Mouse (Mus musculus) adrenal gland, adult (tissue): ENCODE results near the gene Plbd1.
A peak's percentile ranks its signal among the peaks of the same experiment; 100 is the strongest.

Experiments
- DNase-seq, 2 experiments: peaks; one replicate each; pipeline ENCODE4 v3.0.0; 2022 to 2023; ENCODE audit warnings: low spot score in 1 of 2; ENCODE audit not compliant: inconsistent age in 2 of 2

Plbd1 gene

GRCm38 (mm10) chr6:136661706-136662016 is at the start of gene Plbd1:
Plbd1 (minus strand) TSS chr6:136661928.
- peak; percentile 85 to 96 for DNase-seq

DNA sequence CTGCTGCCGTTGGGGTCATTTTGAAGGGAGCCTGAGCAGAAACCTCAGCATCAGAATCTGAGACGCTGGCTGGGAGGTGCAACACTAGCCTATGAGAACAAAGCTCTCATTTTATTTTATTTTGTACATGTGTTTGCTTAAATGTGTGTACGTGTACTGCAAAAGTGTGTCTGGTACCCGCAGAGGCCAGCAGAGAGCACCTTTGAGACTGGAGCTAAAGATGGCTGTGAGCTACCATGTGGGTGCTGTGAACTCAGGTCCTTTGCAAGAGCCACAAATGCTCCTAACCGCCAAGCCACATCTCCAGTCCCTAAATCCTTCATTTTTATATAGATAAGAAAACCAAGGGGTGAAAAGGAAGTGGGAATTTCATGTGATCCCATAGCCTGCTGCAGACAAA is 48.7 kb upstream of the Plbd1 start:
- no peak for DNase-seq

- DNase-seq = no peak
These were observed 46.9 kb upstream of the Plbd1 start for GRCm38 (mm10) chr6:136708597-136708996.

DNA sequence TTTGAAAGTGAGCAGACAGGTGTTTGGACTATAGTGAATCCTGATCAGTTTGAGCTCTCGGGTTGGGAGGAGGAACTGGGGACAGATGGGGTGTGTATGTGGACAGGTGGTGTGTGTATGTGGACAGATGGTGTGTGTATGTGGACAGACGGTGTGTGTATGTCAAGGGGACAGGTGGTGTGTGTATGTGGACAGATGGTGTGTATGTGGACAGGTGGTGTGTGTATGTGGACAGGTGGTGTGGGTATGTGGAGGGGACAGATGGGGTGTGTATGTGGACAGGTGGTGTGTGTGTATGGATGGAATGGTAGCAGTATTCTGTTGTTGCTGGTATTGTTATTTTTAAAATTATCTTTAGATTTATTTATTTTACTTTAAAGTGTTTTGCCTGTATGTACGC is 40.1 kb upstream of the Plbd1 start:
- no peak for DNase-seq

DNA sequence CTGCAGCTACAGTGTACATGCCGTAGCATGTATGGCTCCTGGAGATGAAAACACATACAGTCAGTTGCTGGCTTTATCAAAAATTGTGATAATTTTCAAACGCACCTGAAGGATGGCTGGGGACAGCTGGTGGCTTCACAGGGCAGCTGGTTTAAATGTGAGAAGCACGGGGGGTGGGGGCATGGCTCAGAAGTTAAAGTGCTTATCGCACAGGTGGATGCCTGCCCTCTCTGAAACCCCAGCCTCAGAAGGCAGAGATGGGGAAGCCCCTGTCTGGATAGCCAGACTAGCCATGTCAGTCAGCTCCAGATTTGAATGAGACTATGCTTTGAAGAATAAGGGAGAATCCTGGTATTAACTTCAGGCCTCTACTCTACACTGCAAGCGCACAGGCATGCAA is 39.5 kb upstream of the Plbd1 start:
- DNase-seq = no peak

DNA sequence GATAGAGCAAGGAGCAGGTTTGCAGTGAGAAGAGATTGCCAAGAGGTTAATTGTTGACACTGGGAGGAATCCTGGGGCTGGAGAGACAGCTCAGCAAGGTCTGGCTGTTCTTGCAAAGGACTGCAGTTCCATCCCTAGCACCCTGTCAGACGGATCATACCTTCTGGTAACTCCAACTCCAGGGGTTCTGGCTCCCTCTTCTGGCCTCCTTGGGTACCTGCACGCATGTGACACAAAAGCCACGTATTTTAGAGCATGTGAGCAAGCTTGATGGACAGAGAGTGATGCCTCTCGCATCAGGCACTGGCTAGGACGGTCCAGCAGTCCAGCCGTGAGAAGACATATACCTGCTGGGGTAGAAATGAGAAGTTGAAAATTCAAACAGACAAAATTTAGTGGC is 29.6 kb upstream of the Plbd1 start:
- no peak for DNase-seq

- DNase-seq = no peak
These were observed 28.8 kb upstream of the Plbd1 start for GRCm38 (mm10) chr6:136690527-136690926.

DNA sequence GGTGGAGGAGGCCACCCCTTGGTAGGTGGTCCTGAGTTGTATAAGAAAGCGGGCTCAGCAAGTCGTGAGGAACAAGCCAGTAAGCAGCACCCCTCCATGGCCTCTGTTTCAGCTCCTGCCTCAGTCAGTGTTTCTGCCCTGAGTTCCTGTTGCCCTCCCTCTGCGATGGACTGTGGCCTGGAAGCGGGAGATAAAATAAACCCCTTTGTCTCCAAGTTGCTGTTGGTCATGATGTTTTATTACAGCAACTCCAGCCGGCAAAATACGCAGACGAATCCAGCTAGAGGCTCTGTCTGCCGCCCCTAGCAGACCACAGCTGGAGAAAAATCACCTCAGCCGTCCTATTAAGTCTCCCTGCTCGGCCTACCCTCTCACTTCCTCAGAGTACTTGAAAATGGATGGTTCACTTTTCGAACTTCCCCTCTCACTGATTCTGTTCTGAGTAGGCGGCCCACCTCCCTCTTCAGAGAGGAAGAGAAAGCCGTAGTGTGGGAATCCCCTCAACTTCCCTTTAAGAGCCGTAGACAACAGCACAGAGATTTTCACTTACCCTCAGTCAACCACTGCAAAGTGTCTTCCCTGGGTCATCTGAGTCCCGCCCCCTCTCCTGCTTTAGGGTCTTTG is 28.2 kb upstream of the Plbd1 start:
- peak; percentile 8 to 29 for DNase-seq

DNA sequence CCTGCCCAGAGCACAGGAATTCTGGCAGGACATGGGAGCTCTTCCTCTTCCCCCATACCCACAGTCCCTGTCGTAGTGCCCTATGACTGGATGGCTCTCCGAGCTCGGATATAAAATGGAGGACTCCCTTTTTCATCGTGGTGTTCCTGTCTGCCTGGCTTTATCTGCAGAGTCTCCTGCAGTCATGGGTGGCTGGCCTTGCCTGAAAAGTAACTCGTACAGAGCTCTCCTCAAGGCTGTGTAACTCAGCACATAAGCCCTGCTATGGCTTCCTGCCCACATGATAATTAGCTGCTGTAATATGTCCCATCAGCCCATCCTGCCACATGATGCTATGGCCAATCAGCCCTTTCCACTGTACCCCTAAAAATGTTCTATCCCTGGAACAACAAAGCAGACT is 23.7 kb upstream of the Plbd1 start:
- DNase-seq = peak in 1 of 2 experiments; percentile 25

DNA sequence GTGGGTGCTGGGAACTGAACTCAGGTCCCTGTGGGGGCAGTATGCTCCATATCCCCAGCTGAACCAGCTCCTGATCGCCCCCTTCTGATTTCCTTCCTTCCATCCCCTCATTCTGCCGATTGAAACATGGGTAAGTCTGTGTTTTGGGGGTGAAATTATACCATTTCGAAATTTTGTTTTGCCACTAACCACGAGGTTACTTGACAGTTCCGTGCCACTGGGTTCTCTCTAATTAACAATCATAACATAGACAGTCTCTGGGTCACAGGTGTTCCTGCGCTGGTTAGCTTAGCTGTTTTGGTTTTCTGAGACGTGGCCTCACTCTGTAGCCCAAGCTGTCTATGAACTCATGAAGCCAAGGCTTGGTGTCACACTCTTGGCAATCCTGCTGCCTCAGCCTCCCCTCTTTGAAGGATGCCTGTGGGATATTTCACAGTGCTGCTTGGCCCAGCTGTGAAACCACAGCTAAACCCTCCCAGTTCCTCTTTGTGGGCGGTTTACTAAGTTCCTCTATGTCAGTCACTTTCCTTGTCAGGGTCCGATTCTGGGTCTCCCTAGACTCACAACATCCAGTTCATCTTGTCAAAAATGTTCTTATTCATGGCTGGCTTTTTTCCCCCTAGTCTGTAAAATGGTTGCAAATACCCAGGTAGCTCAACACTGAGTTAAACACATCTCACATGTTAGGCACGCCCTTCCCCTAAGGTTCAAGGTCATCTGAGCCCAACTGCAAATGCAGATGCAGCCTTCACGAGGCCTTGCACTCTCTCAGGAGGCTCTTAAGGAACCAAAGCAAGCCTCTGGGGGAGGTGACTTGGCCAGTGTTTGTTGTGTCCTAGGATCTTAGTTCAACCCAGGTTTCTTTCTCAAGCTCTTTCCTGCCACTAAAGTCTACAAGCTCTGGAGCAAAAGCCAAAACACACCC is 21.9 kb upstream of the Plbd1 start:
- peak in 1 of 2 experiments; percentile 63 for DNase-seq

- no peak for DNase-seq
These were observed 17.7 kb upstream of the Plbd1 start for GRCm38 (mm10) chr6:136679381-136679780.

DNA sequence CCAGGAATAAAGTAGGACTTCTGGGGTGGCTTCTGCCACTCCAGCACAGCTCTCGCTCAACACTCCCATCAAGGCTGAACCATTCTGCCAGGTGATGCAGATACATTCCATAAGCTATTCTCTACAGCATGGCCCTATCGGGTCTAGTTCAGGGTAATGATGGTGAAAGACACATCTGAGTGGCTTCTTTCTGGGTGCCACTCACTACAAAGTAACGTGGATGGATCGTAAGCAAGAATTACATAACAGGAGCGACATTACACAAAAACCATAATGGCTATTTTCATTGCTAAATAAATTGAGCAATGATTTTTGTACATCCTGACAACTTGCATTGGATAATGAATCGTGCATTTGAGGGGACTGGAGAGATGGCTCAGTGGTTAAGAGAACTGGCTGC is 13.2 kb upstream of the Plbd1 start:
- DNase-seq = no peak

DNA sequence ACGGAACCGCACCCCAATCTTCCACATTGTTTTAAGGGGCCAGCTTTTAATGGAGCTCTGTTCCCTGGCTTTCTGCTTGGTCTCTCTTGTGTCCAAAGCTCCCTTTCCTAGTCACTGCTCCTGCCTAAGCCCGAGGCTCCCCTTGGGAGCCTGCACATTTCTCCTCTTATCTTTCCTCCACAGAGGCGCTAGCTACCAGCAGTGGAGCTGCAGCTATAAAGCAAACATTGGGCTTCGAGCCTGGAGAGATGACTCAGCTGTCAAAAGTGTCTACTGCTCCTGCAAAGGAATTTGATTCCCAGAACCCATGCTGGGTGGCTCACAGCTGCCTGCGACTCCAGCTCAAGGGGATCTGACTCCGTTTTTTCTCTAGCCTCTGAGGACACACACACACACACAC is 10.7 kb upstream of the Plbd1 start:
- DNase-seq = peak; percentile 65 to 80

DNA sequence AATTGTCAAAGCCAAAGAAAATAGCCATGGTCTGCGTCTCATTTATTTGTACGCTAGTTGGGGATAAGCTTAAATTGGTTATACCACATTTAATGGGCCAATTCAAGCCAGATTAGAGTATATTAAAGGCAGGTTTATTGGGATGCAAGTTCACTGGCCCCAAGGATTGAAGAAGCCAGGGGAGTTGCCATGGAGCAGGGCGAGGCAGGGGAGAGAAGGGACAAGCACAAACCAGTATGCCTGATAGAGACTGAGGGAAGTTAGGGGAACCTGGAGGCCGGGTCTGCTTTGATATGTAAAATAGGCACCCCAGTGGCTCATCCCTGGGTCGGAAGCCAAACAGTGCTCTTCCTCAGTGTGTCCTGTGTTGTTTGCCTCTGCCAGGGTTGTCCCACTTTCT is 7.5 kb upstream of the Plbd1 start:
- DNase-seq = no peak

GRCm38 (mm10) chr6:136668266-136668986 is 6.7 kb upstream of the Plbd1 start:
- no peak for DNase-seq

DNA sequence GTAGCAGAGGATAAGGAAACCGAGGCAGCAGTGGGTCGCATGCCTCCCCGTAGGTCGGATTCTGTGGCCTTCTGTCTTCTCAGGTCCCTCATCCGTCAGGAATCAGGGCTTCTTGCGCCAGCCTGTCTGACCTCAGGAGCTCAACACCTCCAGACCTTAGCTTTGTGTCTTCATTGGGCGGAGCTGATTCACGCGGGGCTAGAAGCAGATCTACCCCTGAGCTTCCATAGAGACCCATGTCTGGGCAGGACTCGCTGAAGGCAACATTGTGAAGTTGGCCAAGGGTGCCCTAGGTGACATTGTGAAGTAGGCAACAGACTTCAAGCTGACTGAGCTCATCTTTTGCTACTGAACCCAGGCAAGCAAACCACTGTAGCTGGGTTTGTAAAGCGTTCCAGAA is 335 bp upstream of the Plbd1 start:
- no peak for DNase-seq

GRCm38 (mm10) chr6:136660831-136661705 is 660 bp downstream of the Plbd1 start:
- no peak for DNase-seq

DNA sequence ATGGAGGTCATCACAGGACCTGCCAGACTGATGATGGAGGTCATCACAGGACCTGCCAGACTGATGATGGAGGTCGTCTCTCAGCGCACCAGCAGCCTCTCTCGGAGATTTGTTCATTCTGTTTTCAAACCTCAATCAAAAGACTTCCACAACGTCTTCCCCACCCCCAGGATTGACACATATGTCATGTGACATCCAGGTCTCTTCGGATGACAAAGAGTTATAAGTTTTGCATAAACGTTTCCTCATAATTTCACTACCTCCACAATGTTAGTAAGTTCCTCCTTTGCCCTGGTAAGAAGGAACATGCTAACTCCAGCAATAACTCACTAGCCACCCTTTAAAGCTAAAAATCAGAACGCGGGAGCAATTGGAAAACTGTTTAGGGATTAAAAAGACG is 2.5 kb downstream of the Plbd1 start:
- no peak for DNase-seq

- no peak for DNase-seq
These were observed 3.4 kb downstream of the Plbd1 start for GRCm38 (mm10) chr6:136658303-136658702.

DNA sequence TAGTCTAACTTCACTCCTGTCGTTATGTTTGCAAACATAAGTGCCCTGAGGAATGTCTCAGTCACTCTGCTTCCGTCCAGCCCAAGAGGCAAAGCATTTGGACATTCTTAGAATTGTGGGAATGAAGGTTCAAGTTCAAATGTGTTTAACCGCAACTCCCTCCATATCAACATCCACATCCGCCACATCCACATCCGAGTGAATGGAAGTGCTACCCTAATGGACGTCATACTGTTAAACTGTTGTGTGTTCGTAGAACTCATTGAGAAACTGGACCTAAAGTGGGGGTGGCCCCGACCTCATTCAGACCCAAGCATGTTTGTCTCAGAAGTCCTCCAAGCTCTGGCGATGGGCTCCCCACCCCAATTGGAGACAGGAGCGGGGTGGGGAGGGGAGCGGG is 5.9 kb downstream of the Plbd1 start:
- no peak for DNase-seq

- no peak for DNase-seq
These were observed 7.3 kb downstream of the Plbd1 start for GRCm38 (mm10) chr6:136654470-136654869.
